Mouse (Mus musculus) liver, embryonic 15.5 days (tissue): ENCODE data around the gene Hmgcs2. TPM values are rescaled to one million over a fixed set of nuclear protein-coding genes. Genes with fewer than 3 reads are reported as not detected.

ENCODE experiments used
- polyA plus RNA-seq: library from polyadenylated mRNA; unstranded; fragments of >200 nt; fragmentation: Nextera tagmentation; extraction: Ambion mirVana; gene quantifications from 2 replicates; pipeline ENCODE4 v1.2.1, GENCODE M21; 2015

Hmgcs2 gene
- polyA plus RNA-seq, 1 experiment from 2014 or later: 155 TPM

Other genes with a start within 250 kb of the Hmgcs2 start
- not detected in 2 replicates for gene Adam30, start 119.8 kb upstream of the Hmgcs2 start, polyA plus RNA-seq
- gene Reg4, start 58.3 kb upstream of the Hmgcs2 start, polyA plus RNA-seq: not detected in 2 replicates
- 208 and 233 TPM in 2 replicates for gene Phgdh, start 59.6 kb downstream of the Hmgcs2 start, polyA plus RNA-seq
- 1.9 and 2.1 TPM in 2 replicates for gene Zfp697, start 102.0 kb downstream of the Hmgcs2 start, polyA plus RNA-seq
- gene Gm4450, start 176.7 kb downstream of the Hmgcs2 start, polyA plus RNA-seq: not detected in 2 replicates
- gene Hsd3b4, start 230.1 kb downstream of the Hmgcs2 start, polyA plus RNA-seq: 0.13 and 0.15 TPM in 2 replicates